Mouse (Mus musculus) activated CD4-positive, CD25-positive, alpha-beta regulatory T cell, adult 4 months (primary cell): ENCODE measurements around the gene Arid3b. TPM values are rescaled to one million over a fixed set of nuclear protein-coding genes. Genes with fewer than 3 reads are reported as not detected.
A peak's percentile ranks its signal among the peaks of the same experiment; 100 is the strongest.

Source experiments
- ATAC-seq: one replicate; pipeline ENCODE4 v1.8.0; 2017
- polyA plus RNA-seq, 2 experiments: library from polyadenylated mRNA; unstranded; fragments of 100-300 nt; shearing (Covaris generic); gene quantifications; one replicate each; pipeline ENCODE4 v1.2.1; 2017

The Arid3b gene
- polyA plus RNA-seq, 2 experiments from 2014 or later, result 23.3 to 26.5 TPM

GRCm38 (mm10) chr9:57744462-57745091 is 92.0 kb downstream of the Arid3b start:
- ATAC-seq, result peak; percentile 28

Other genes with a start within 250 kb of the Arid3b start
- gene Ulk3, start 247.3 kb downstream of the Arid3b start, polyA plus RNA-seq, result 10 to 100 TPM; 25.1 to 29.3 TPM
- not detected for gene Cplx3, start 230.5 kb downstream of the Arid3b start, polyA plus RNA-seq
- gene Lman1l, start 216.0 kb downstream of the Arid3b start, polyA plus RNA-seq, result not detected
- gene Csk, start 183.2 kb downstream of the Arid3b start, polyA plus RNA-seq, result 100 to 1,000 TPM; 118 to 146 TPM
- gene Cyp1a2, start 153.1 kb downstream of the Arid3b start, polyA plus RNA-seq, result not detected
- gene Cyp1a1, start 148.9 kb downstream of the Arid3b start, polyA plus RNA-seq, result not detected
- 10 to 100 TPM; 23.1 to 26.5 TPM for gene Edc3, start 128.3 kb downstream of the Arid3b start, polyA plus RNA-seq
- 10 to 100 TPM; 70.7 to 77.8 TPM for gene Clk3, start 70.9 kb downstream of the Arid3b start, polyA plus RNA-seq
- gene Ubl7, start 74.2 kb upstream of the Arid3b start, polyA plus RNA-seq, result 100 to 1,000 TPM; 119 to 137 TPM
- gene Sema7a, start 103.3 kb upstream of the Arid3b start, polyA plus RNA-seq, result under 1 TPM; 0.16 to 0.55 TPM
- not detected for gene Cyp11a1, start 169.6 kb upstream of the Arid3b start, polyA plus RNA-seq
- 1 to 10 TPM; 3.1 to 3.8 TPM for gene Stra6, start 227.0 kb upstream of the Arid3b start, polyA plus RNA-seq